Mouse (Mus musculus) olfactory bulb, adult 2 months (tissue): ENCODE results near the gene Rtl10.

ENCODE experiments used
- CTCF ChIP-seq: fragments of 200-500 bp; IDR thresholded peaks from 2 replicates; pipeline ENCODE4 v1.5.1; 2012; ENCODE audit warnings: low read depth, mild to moderate bottlenecking, low read length, moderate library complexity; ENCODE audit not compliant: insufficient read depth
- POLR2A ChIP-seq: fragments of 200-500 bp; IDR thresholded peaks from 2 replicates; pipeline ENCODE4 v1.6.1; 2012; ENCODE audit warnings: mild to moderate bottlenecking, low read depth, low read length, moderate library complexity; ENCODE audit not compliant: insufficient read depth

DNA sequence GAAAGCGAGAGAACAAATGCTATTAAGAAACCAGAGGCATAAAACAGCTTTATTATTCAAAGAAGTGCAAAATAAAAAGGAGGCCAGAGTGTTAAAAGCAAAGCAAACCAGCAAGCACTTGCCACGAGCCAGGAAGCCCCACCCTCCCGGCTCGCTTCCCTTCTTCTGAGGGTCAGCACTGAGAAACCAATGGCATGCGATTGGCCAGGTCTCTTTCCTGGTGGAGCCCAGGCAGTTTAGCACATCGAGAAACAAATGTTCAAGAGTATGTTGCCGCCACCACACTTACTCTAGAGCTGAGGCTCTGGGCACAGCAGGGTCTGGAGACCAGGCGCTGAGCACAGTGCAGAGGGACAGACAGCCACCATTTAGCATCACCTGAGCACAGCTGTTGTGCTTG, 36.1 kb upstream of the Rtl10 start:
- TF ChIP-seq POLR2A, result no peak
- no peak for TF ChIP-seq CTCF
